Mouse (Mus musculus) embryo, embryonic 10 days (tissue): ENCODE measurements around the gene Ppp1r16b.

ENCODE experiments used
- DNase-seq: peaks from one replicate; pipeline ENCODE4 v3.0.0-alpha.2; 2015; ENCODE audit warnings: low spot score

The Ppp1r16b gene

GRCm38 (mm10) chr2:158665098-158665497, at the start of gene Ppp1r16b:
Ppp1r16b (plus strand) TSS chr2:158665398.
- DNase-seq: no peak

GRCm38 (mm10) chr2:158615702-158616101, 49.5 kb upstream of the Ppp1r16b start:
- DNase-seq: no peak

GRCm38 (mm10) chr2:158616296-158616695, 48.9 kb upstream of the Ppp1r16b start:
- DNase-seq: no peak

DNA sequence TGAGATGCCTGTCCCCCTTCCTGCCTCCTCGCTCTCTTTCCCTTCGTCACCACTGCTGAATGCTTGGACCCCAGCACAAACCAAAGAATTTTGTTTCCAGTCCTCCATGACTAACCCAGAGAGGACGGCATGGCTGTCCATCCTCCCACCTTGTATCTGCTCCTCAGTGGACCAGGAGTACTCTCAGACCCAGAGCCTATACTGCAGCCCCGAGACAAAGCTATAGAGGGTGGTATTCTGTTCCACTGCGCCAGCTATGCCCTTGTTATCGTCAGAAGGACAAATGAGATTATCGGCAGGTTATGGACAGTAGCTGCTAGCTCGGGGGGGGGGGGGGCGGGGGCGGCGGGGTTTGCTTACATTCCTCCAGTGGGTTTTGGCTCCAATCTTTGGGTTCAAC, 48.4 kb upstream of the Ppp1r16b start:
- no peak for DNase-seq

- DNase-seq: peak; percentile 100
Measured at GRCm38 (mm10) chr2:158624718-158625222, 40.4 kb upstream of the Ppp1r16b start, which contains the start of gene Actr5. Actr5 (plus strand) TSS chr2:158624888.

- DNase-seq: peak; percentile 38
Measured at GRCm38 (mm10) chr2:158625231-158625630, 40.0 kb upstream of the Ppp1r16b start.

DNA sequence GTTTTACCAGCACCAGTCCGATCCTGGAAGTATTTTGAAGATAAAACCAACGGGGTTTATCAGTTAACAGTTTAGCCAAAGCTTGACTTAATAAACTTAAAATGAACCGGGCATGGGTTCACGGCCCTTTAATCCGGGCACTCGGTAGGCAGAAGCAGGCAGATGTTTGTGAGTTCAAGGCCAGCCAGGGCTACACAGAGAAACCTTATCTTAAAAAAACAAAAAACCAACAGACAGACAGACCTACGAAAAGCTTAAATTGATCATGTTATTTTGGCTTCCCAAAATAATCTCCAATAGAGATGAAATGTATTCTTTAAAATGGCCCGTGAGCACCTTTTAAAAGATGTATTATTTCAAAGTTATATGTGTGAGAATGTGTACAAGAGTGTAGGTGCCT, 39.5 kb upstream of the Ppp1r16b start:
- no peak for DNase-seq

DNA sequence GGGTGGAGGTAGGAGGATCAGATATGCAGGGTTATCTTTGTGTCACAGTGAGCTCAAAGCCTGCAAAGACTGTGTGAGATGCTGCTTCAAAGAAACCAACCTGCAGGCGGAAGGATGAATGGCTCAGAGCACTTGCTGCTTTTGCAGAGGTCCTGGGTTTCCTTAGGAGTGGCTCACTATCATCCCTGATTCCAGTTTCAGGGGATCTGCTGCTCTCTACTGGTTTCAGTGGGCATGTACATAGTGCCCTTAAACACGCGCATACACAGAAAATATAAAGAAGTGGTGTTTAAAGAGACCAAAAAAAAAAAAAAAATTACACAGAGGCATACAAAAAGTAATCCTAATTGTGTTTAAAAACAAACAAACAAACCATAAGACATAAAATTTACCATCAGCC, 36.3 kb upstream of the Ppp1r16b start:
- peak; percentile 47 for DNase-seq

- peak; percentile 55 for DNase-seq
Measured at GRCm38 (mm10) chr2:158629414-158629813, 35.8 kb upstream of the Ppp1r16b start.

GRCm38 (mm10) chr2:158631873-158632272, 33.3 kb upstream of the Ppp1r16b start:
- no peak for DNase-seq

DNA sequence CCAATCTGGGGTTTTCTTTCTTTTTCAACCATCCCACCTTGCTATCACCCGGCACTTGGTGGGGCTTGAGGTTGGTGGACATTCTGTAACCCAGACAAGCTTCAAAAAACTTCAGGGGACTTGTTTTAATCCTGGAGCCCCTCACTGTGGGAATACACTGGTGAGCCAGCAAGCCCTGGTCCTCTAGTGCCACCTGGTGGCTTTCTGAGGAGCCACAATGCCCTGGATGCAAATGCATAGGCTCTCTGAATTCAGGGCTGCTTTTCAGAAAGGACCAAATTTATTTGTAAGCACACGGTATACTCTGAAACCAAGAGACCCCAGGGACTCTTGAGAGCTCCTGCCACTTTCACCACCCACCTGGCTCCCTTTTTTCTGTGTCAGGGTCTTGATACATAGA, 23.3 kb upstream of the Ppp1r16b start:
- DNase-seq: peak; percentile 79

- DNase-seq: no peak
Measured at GRCm38 (mm10) chr2:158642587-158642986, 22.6 kb upstream of the Ppp1r16b start.

GRCm38 (mm10) chr2:158643791-158644190, 21.4 kb upstream of the Ppp1r16b start:
- DNase-seq: no peak

GRCm38 (mm10) chr2:158651159-158651908, 13.9 kb upstream of the Ppp1r16b start:
- no peak for DNase-seq

- DNase-seq: peak; percentile 86
Measured at GRCm38 (mm10) chr2:158652985-158653384, 12.2 kb upstream of the Ppp1r16b start.

DNA sequence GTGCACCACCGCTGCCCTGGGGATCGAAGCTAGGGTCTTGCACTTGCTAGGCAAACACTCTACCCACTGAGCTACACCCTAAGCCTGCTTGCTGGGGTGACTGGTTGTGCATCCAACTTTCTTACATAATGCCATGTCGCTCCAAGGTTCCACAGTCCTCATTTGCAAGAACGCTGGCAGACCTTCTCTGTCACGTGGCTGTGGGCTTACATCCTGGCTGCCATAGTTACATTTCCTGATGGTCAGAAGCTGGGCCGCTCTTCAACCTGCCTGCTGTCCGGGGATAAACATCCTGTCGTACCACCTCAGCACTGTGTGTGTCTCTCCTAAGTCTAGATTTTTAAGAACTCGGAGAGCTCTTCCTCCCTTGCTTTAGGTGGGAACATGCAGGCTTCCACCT, 10.5 kb upstream of the Ppp1r16b start:
- DNase-seq: no peak

- DNase-seq: no peak
Measured at GRCm38 (mm10) chr2:158655806-158656205, 9.4 kb upstream of the Ppp1r16b start.

DNA sequence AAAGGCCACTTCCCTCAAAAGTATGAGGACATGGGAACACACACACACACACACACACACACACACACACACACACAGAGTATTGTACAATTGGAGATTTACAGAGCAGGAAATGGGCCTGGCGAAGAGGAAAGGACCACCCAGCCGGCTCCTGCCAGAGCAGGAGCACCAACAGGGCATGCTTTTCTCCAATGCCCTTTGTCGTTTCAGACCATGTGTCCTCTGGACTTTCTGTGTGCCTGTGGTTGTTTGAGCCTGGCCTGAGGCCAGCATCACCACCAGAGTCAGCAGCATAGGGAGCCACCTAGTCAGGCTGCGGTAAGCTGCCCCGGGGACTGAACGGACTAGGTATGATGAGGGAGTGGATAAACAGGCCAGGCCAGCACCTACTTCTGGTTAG, 6.4 kb upstream of the Ppp1r16b start:
- DNase-seq: no peak

DNA sequence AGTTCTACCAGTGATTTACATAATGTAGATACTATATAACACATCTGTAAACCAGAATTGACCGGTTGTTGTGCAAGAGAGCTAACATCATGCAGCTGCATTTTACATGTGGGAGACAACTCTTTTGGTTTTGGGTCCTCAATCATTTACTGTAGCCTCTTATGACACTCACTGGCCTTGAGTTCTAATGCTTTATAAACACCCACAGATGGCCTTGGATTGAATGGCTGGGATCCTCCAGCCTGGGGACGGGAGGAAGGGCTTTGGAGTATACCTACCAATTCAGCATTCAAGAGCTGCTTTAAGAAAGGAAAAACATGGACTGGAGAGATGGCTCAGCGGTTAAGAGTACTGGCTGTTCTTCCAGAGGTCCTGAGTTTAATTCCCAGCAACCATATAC, 5.9 kb upstream of the Ppp1r16b start:
- no peak for DNase-seq

- peak; percentile 24 for DNase-seq
Measured at GRCm38 (mm10) chr2:158666071-158666800, 1.0 kb downstream of the Ppp1r16b start.

GRCm38 (mm10) chr2:158667022-158667670, 1.9 kb downstream of the Ppp1r16b start:
- DNase-seq: peak; percentile 75

DNA sequence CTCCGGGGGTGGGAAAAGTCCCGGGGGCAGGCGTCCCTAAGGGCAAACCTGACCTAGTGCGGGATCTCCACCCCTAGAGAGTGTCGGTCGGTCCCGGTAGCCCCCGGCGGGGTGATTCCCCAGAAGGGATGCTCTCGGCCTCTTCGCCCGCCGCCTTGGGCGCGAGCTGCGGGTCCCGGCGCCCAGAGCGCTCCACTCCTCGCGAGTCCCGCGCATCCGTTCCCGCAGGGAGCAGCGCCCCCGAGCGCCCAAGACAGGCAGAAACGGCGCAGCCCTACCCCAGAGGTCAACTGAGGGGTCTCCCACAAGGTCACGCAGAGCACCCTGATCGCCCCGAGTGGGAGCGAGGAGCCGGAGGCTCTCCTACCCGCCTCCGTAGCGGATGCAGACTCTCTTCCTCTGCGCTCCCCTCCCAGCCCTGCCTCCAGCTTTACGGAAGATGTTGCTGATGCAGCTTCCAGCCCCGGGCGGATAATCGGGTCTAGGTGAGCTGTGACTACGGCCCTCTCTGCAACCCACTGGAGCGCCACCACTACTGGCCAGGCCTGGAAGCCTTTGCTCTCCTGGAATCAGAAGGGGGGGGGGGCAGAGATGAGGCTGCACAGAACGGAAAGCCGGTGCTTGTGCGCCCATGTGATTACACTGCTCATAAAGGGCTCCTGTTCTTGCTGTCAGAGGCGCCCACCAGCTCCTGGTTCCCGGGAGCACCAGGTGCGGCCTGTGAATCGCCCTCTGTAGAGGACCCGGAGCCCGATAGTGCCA, 2.7 kb downstream of the Ppp1r16b start:
- peak; percentile 46 for DNase-seq
